Mouse (Mus musculus) CH12.LX (cell line): Measurements from ENCODE around the gene Lrrc8b. TPM values are rescaled to one million over a fixed set of nuclear protein-coding genes. Genes with fewer than 3 reads are reported as not detected.

Experiments
- DNase-seq: peaks from one replicate; pipeline ENCODE4 v3.0.0-alpha.2; 2013; ENCODE audit errors: extremely low read depth
- H3K27ac ChIP-seq: 2 replicates; pipeline ENCODE4 v1.5.1; 2012; ENCODE audit warnings: low read depth, mild to moderate bottlenecking, control low read depth, moderate library complexity; ENCODE audit not compliant: insufficient read depth
- H3K27me3 ChIP-seq: replicated peaks from 2 replicates; pipeline ENCODE3; 2012; ENCODE audit warnings: inconsistent platforms
- H3K36me3 ChIP-seq, 2 experiments: replicated peaks in 1 of 2; 2 replicates each; pipeline versions ENCODE3 to v1.6.1; 2012; ENCODE audit warnings: inconsistent platforms in 1 of 2, low read length in 1 of 2, mild to moderate bottlenecking in 1 of 2, mixed read lengths in 1 of 2, moderate library complexity in 1 of 2; ENCODE audit not compliant: control insufficient read depth in 1 of 2, insufficient read depth in 1 of 2
- H3K4me1 ChIP-seq, 2 experiments: 2 replicates each; pipeline ENCODE4 v1.6.1; 2012; ENCODE audit warnings: inconsistent platforms in 1 of 2, moderate library complexity in 1 of 2; ENCODE audit not compliant: insufficient read depth in 2 of 2, control insufficient read depth in 1 of 2
- H3K4me2 ChIP-seq: 2 replicates; pipeline ENCODE4 v1.6.1; 2012; ENCODE audit warnings: low read depth, mild to moderate bottlenecking, control low read depth; ENCODE audit not compliant: poor library complexity, insufficient read depth, severe bottlenecking
- H3K4me3 ChIP-seq, 3 experiments: fragments of 150-350 bp in 1 of 3; sonication (generic) in 1 of 3; replicated peaks in 1 of 3; 2 replicates each; pipeline versions ENCODE3 to v1.5.1; 2011 to 2012; ENCODE audit warnings: low read depth in 2 of 3, low read length in 2 of 3, mild to moderate bottlenecking in 2 of 3, moderate library complexity in 2 of 3, control low read depth in 1 of 3, improper control_type of control experiment in 1 of 3, inconsistent platforms in 1 of 3, mixed read lengths in 1 of 3; ENCODE audit not compliant: poor library complexity in 1 of 3
- H3K79me2 ChIP-seq: replicated peaks from 2 replicates; pipeline ENCODE4 v1.6.1; 2012; ENCODE audit warnings: mild to moderate bottlenecking, moderate library complexity; ENCODE audit not compliant: control insufficient read depth, poor library complexity, insufficient read depth, severe bottlenecking; ENCODE audit errors: extremely low read depth
- H3K9ac ChIP-seq: 2 replicates; pipeline ENCODE4 v1.6.1; 2012; ENCODE audit warnings: low read depth, mild to moderate bottlenecking, control low read depth, moderate library complexity; ENCODE audit not compliant: insufficient read depth
- H3K9me3 ChIP-seq: replicated peaks from 2 replicates; pipeline ENCODE3; 2012; ENCODE audit warnings: low read length, inconsistent platforms, mixed read lengths
- BHLHE40 ChIP-seq: IDR thresholded peaks from 2 replicates; pipeline ENCODE4 v1.6.1; 2011; ENCODE audit warnings: mild to moderate bottlenecking, low read depth, low read length, improper control_type of control experiment
- CHD2 ChIP-seq: IDR thresholded peaks from 2 replicates; pipeline ENCODE4 v1.6.1; 2011; ENCODE audit warnings: low read length, improper control_type of control experiment
- CTCF ChIP-seq, 2 experiments: IDR thresholded peaks in 1 of 2; conservative IDR thresholded peaks in 1 of 2; 2 replicates each; pipeline ENCODE4 v1.5.1; 2011 to 2012; ENCODE audit warnings: low read depth in 2 of 2, low read length in 2 of 2, improper control_type of control experiment in 1 of 2, inconsistent platforms in 1 of 2, mild to moderate bottlenecking in 1 of 2, moderate library complexity in 1 of 2
- E2F4 ChIP-seq: IDR thresholded peaks from 2 replicates; pipeline ENCODE4 v1.6.1; 2011; ENCODE audit warnings: low read depth, low read length, improper control_type of control experiment; ENCODE audit not compliant: insufficient replicate concordance
- ETS1 ChIP-seq: conservative IDR thresholded peaks from 2 replicates; pipeline ENCODE4 v1.6.1; 2012; ENCODE audit warnings: low read depth, mild to moderate bottlenecking, inconsistent platforms, low read length, improper control_type of control experiment, moderate library complexity
- IRF4 ChIP-seq: IDR thresholded peaks from 2 replicates; pipeline ENCODE4 v1.6.1; 2014; ENCODE audit warnings: low read depth, mild to moderate bottlenecking, inconsistent platforms, low read length, improper control_type of control experiment
- JUN ChIP-seq: IDR thresholded peaks from 2 replicates; pipeline ENCODE4 v1.6.1; 2011; ENCODE audit warnings: low read depth, mild to moderate bottlenecking, low read length, improper control_type of control experiment, moderate library complexity; ENCODE audit not compliant: insufficient read depth
- JUND ChIP-seq: conservative IDR thresholded peaks from 2 replicates; pipeline ENCODE4 v1.6.1; 2011; ENCODE audit warnings: low read depth, low read length, improper control_type of control experiment
- KAT2A ChIP-seq: IDR thresholded peaks from 2 replicates; pipeline ENCODE4 v1.6.1; 2012; ENCODE audit warnings: low read length, improper control_type of control experiment, inconsistent platforms; ENCODE audit not compliant: insufficient replicate concordance
- MAZ ChIP-seq: IDR thresholded peaks from 2 replicates; pipeline ENCODE4 v1.6.1; 2012; ENCODE audit warnings: low read depth, mild to moderate bottlenecking, inconsistent platforms, low read length, improper control_type of control experiment, moderate library complexity
- NELFE ChIP-seq: IDR thresholded peaks from 2 replicates; pipeline ENCODE4 v1.6.1; 2011; ENCODE audit warnings: low read depth, low read length, improper control_type of control experiment
- SMC3 ChIP-seq: IDR thresholded peaks from 2 replicates; pipeline ENCODE4 v1.6.1; 2011; ENCODE audit warnings: low read depth, low read length, improper control_type of control experiment
- TCF12 ChIP-seq: IDR thresholded peaks from 2 replicates; pipeline ENCODE4 v1.6.1; 2014; ENCODE audit warnings: low read depth, mild to moderate bottlenecking, inconsistent platforms, low read length, improper control_type of control experiment
- USF1 ChIP-seq: IDR thresholded peaks from 2 replicates; pipeline ENCODE4 v1.6.1; 2014; ENCODE audit warnings: low read depth, mild to moderate bottlenecking, inconsistent platforms, low read length, improper control_type of control experiment
- USF2 ChIP-seq: conservative IDR thresholded peaks from 2 replicates; pipeline ENCODE4 v1.6.1; 2011; ENCODE audit warnings: low read depth, low read length, improper control_type of control experiment
- ZNF384 ChIP-seq: IDR thresholded peaks from 2 replicates; pipeline ENCODE4 v1.6.1; 2012; ENCODE audit warnings: low read depth, low read length, improper control_type of control experiment, inconsistent platforms
- dilution Hi-C: fragments of 300-500 bp; cut with MboI; formaldehyde crosslinking; loops from 2 replicates; pipeline ENCODE4 v1.14.3; 2020; ENCODE audit warnings: low sequenced_read_pairs; ENCODE audit not compliant: extremely low pct_unique_long_range_greater_than_20kb, extremely low pct_ligation_motif_present
- in situ Hi-C: fragments of 300-500 bp; cut with MboI; formaldehyde crosslinking; loops from 3 replicates; pipeline ENCODE4 v1.14.3; 2019; ENCODE audit warnings: low sequenced_read_pairs, low pct_ligation_motif_present, low pct_unique_long_range_greater_than_20kb, mixed read lengths
- polyA plus RNA-seq: library from polyadenylated mRNA; unstranded; fragments of >175 nt; gene quantifications from 2 replicates; pipeline ENCODE4 v1.2.1, GENCODE M21; 2012; ENCODE audit warnings: low read depth; ENCODE audit not compliant: insufficient read length
- total RNA-seq, 2 experiments: library from RNA; depleted of rRNA; stranded (reverse); fragments of 300-350 nt in 1 of 2; fragments of >200 nt in 1 of 2; gene quantifications; 2 replicates each; pipeline ENCODE4 v1.2.3; 2012 to 2014

Gene Lrrc8b
- total and polyA plus RNA-seq, 3 experiments, result 0.21 to 0.40 (median 0.40) TPM

GRCm38 (mm10) chr5:105440992-105441535 is 25.5 kb downstream of the Lrrc8b start:
- dilution Hi-C loops (no loop called here), in situ Hi-C loops (no loop called here)
- Histone ChIP-seq H3K4me1 (peaks cover 0 to 7% of the 10 kb centered on the region in 2 experiments; a peak in 2 of 4 replicates), H3K36me3 (no peaks in the 10 kb centered on the region), H3K27ac (no peak overlapping the region), H3K27me3 (no peaks in the 10 kb centered on the region), H3K9ac (no peak overlapping the region), H3K9me3 (no peaks in the 10 kb centered on the region), H3K4me3 (no peak overlapping the region), H3K79me2 (no peaks in the 10 kb centered on the region), H3K4me2 (no peak overlapping the region)
- DNase-seq, result no peak
- TF ChIP-seq JUN, result no peak
- no peak for TF ChIP-seq NELFE
- no peak for TF ChIP-seq JUND
- no peak for TF ChIP-seq E2F4
- no peak for TF ChIP-seq MAZ
- no peak for TF ChIP-seq ETS1
- TF ChIP-seq, all 38 proteins: peak for 0

GRCm38 (mm10) chr5:105442212-105443000 is 26.8 kb downstream of the Lrrc8b start:
- no peak overlapping the region for H3K4me2 ChIP-seq
- no peak overlapping the region for H3K27ac ChIP-seq
- H3K9ac ChIP-seq, result no peak overlapping the region
- no peak overlapping the region for H3K4me3 ChIP-seq
- H3K27me3 ChIP-seq, result no peaks in the 10 kb centered on the region
- H3K4me1 ChIP-seq, result peaks cover 0 to 7% of the 10 kb centered on the region in 2 experiments; a peak in 2 of 4 replicates
- TF ChIP-seq CHD2, result no peak
- no peak for TF ChIP-seq IRF4
- TF ChIP-seq KAT2A, result no peak
- no peak for TF ChIP-seq SMC3
- no peak for TF ChIP-seq USF1
- TF ChIP-seq BHLHE40, result no peak
- TF ChIP-seq USF2, result no peak
- no peak for TF ChIP-seq TCF12
- TF ChIP-seq NELFE, result no peak
- no peak for TF ChIP-seq CTCF (conservative IDR thresholded peaks at IDR 0.05 in 1 of 2, IDR thresholded peaks at IDR 0.05 in 1 of 2; ENCODE audit: low read depth in 2 of 2, low read length in 2 of 2)
- TF ChIP-seq ZNF384, result no peak
- TF ChIP-seq, all 38 proteins: peak for 0
- no peaks in the 10 kb centered on the region for H3K36me3 ChIP-seq
- dilution Hi-C loops (no loop called here), in situ Hi-C loops (no loop called here)
- H3K9me3 ChIP-seq, result no peaks in the 10 kb centered on the region
- H3K79me2 ChIP-seq, result no peaks in the 10 kb centered on the region
- no peak for DNase-seq
